Mouse (Mus musculus): ENCODE data around the gene Ebf4.
A peak's percentile ranks its signal among the peaks of the same experiment; 100 is the strongest.
"Not testable (repeated sequence)": the region's sequence is repeated elsewhere in the genome, so short reads cannot be mapped to it uniquely, and the experiment has no call there.

Gene Ebf4

GRCm38 (mm10) chr2:130295331-130296133 lies 563 bp downstream of the Ebf4 start:
- no peak for DNase-seq (ENCODE audit: low read depth)

GRCm38 (mm10) chr2:130296134-130296745 lies 1.3 kb downstream of the Ebf4 start:
- no peak for DNase-seq (ENCODE audit: low read depth)

- DNase-seq (ENCODE audit: low read depth) = no peak
These were observed 2.6 kb downstream of the Ebf4 start for GRCm38 (mm10) chr2:130297580-130297979.

- no peak for DNase-seq (ENCODE audit: low read depth)
These were observed 8.0 kb downstream of the Ebf4 start for GRCm38 (mm10) chr2:130303014-130303413.

GRCm38 (mm10) chr2:130327057-130327456 lies 32.1 kb downstream of the Ebf4 start:
- DNase-seq (ENCODE audit: low read depth) = no peak

GRCm38 (mm10) chr2:130329502-130329901 lies 34.5 kb downstream of the Ebf4 start:
- no peak for DNase-seq (ENCODE audit: low read depth)

GRCm38 (mm10) chr2:130335112-130335511 lies 40.1 kb downstream of the Ebf4 start:
- no peak for DNase-seq (ENCODE audit: low read depth)

GRCm38 (mm10) chr2:130340464-130341219 lies 45.7 kb downstream of the Ebf4 start:
- no peak for DNase-seq (ENCODE audit: low read depth)

- DNase-seq (ENCODE audit: low read depth) = no peak
These were observed 46.2 kb downstream of the Ebf4 start for GRCm38 (mm10) chr2:130341220-130341580.

GRCm38 (mm10) chr2:130350376-130350775 lies 55.4 kb downstream of the Ebf4 start:
- DNase-seq (ENCODE audit: low read depth) = peak; percentile 54

- DNase-seq (ENCODE audit: low read depth) = no peak
These were observed 56.9 kb downstream of the Ebf4 start for GRCm38 (mm10) chr2:130351758-130352339.

- DNase-seq (ENCODE audit: low read depth) = no peak
These were observed 58.4 kb downstream of the Ebf4 start for GRCm38 (mm10) chr2:130353411-130353810.

GRCm38 (mm10) chr2:130353889-130354288 lies 58.9 kb downstream of the Ebf4 start:
- DNase-seq (ENCODE audit: low read depth) = no peak

- no peak for DNase-seq (ENCODE audit: low read depth)
These were observed 62.6 kb downstream of the Ebf4 start for GRCm38 (mm10) chr2:130357551-130357950.

GRCm38 (mm10) chr2:130358852-130359251 lies 63.9 kb downstream of the Ebf4 start:
- DNase-seq (ENCODE audit: low read depth) = no peak

- DNase-seq (ENCODE audit: low read depth) = no peak
These were observed 67.6 kb downstream of the Ebf4 start for GRCm38 (mm10) chr2:130362511-130363026.

- no peak for DNase-seq (ENCODE audit: low read depth)
These were observed 70.5 kb downstream of the Ebf4 start for GRCm38 (mm10) chr2:130365211-130366094.

- no peak for DNase-seq (ENCODE audit: low read depth)
These were observed 72.4 kb downstream of the Ebf4 start for GRCm38 (mm10) chr2:130367386-130367785.

GRCm38 (mm10) chr2:130373026-130373425 lies 78.1 kb downstream of the Ebf4 start:
- DNase-seq (ENCODE audit: low read depth) = not testable (repeated sequence)

GRCm38 (mm10) chr2:130374951-130375350 lies 80.0 kb downstream of the Ebf4 start:
- DNase-seq (ENCODE audit: low read depth) = peak; percentile 67

GRCm38 (mm10) chr2:130383205-130383604 lies 88.2 kb downstream of the Ebf4 start:
- no peak for DNase-seq (ENCODE audit: low read depth)

Measured in fibroblast of lung, adult 2 months (primary cell).